Mouse (Mus musculus): ENCODE measurements around the gene Zfp3. TPM values are rescaled to one million over a fixed set of nuclear protein-coding genes. Genes with fewer than 3 reads are reported as not detected.

The Zfp3 gene
- total RNA-seq, 2 experiments from 2014 or later = 0.30 TPM; not detected in 1

DNA sequence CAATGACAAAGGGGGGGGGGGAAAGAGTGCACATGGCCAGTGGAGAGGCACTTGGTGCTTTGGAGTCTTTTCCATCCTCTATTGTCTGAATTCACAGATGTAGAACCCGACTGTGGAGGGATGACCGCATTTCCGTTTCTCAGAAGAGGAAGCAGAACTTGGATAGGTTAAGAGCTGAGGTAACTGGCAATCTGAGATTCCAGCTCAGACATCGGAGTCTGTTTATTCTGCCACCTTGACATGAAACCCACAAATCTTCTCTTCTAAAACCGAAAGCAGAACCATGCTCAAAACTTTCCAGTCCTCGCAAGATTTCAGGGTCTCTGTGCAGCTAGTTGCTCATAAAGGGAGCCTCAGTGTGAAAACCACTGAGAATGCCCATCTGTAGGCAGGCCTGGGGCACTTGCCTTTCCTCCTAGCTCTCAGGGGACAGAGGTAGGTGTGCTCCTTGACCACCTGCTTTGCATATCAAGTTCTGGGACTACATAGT, 39.7 kb downstream of the Zfp3 start:
- ATAC-seq (replicated peaks; ENCODE audit: low FRiP score, poor library complexity, severe bottlenecking) = no peak

GRCm38 (mm10) chr11:70804395-70804794, 40.4 kb downstream of the Zfp3 start:
- ATAC-seq (replicated peaks; ENCODE audit: low FRiP score, poor library complexity, severe bottlenecking) = no peak

GRCm38 (mm10) chr11:70805641-70806175, 41.7 kb downstream of the Zfp3 start:
- ATAC-seq (replicated peaks; ENCODE audit: low FRiP score, poor library complexity, severe bottlenecking) = no peak

GRCm38 (mm10) chr11:70806697-70807096, 42.7 kb downstream of the Zfp3 start:
- no peak for ATAC-seq (replicated peaks; ENCODE audit: low FRiP score, poor library complexity, severe bottlenecking)

GRCm38 (mm10) chr11:70807630-70808029, 43.6 kb downstream of the Zfp3 start:
- no peak for ATAC-seq (replicated peaks; ENCODE audit: low FRiP score, poor library complexity, severe bottlenecking)

GRCm38 (mm10) chr11:70808101-70808500, 44.1 kb downstream of the Zfp3 start:
- ATAC-seq (replicated peaks; ENCODE audit: low FRiP score, poor library complexity, severe bottlenecking) = no peak

GRCm38 (mm10) chr11:70809011-70809410, 45.0 kb downstream of the Zfp3 start:
- ATAC-seq (replicated peaks; ENCODE audit: low FRiP score, poor library complexity, severe bottlenecking) = no peak

- no peak for ATAC-seq (replicated peaks; ENCODE audit: low FRiP score, poor library complexity, severe bottlenecking)
Observed at GRCm38 (mm10) chr11:70811041-70811440, 47.0 kb downstream of the Zfp3 start.

GRCm38 (mm10) chr11:70811471-70812240, 47.6 kb downstream of the Zfp3 start:
- ATAC-seq (replicated peaks; ENCODE audit: low FRiP score, poor library complexity, severe bottlenecking) = no peak

- ATAC-seq (replicated peaks; ENCODE audit: low FRiP score, poor library complexity, severe bottlenecking) = no peak
Observed at GRCm38 (mm10) chr11:70812365-70812764, 48.4 kb downstream of the Zfp3 start, which contains the start of gene Scimp. Gene Scimp (minus strand): TSS chr11:70812586.

DNA sequence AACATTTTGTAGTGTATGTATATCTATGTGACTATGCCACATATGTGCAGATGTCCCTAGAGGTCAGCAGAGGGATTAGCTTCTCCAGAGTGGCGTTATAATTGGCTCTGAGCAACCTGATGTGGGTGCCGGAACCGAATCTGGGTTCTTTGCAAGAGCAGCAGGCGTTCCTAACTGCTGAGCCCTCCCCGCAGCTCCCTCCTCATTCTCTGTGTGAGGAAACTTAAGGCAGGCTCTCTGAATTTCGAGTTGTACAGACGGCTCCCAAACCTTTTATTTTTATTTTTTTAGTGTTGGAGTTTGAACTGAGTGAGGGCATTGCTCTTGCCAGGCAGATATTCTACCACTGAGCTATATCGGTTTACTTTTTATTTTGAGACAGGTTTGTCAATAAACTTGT, 51.1 kb downstream of the Zfp3 start:
- no peak for ATAC-seq (replicated peaks; ENCODE audit: low FRiP score, poor library complexity, severe bottlenecking)

GRCm38 (mm10) chr11:70815498-70816078, 51.6 kb downstream of the Zfp3 start:
- ATAC-seq (replicated peaks; ENCODE audit: low FRiP score, poor library complexity, severe bottlenecking) = peak; percentile 78

DNA sequence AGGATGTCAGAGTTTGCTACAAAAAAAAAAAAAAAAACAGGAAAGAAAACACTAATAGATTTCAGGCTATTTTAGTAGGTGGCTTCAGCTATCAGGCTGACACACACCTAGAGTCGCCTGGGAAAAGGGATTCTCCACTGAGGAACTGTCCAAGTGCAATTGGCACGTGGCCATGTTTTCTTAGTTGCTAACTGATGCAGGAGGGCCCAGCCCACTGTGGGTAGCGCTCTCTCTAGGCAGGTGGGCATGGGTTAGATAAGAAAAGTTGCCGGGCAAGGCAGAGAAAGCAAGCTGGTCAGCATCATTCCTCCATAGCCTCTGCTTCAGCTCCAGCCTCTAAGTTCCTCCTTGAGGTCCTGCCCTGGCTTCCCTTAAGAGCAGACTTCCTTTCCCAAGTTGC, 52.8 kb downstream of the Zfp3 start:
- ATAC-seq (replicated peaks; ENCODE audit: low FRiP score, poor library complexity, severe bottlenecking) = no peak

DNA sequence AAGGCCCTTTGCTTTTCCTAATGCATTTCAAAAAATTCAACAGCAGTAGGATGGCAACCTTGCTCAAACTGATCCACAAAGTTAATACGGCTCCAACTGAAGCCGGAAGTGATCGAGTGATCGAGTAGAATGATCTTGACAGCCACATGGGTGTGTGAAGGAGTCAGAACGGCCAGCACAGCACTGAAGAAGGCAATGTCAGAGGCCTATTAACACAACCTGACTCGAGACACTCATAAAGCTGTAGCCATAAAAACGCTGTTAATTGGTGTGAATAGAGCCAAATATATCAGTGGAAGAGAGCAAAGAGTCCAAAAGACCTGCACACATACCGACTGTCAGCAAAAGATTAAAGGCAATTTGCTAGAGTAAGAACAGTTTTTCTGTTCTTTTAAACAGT, 56.1 kb downstream of the Zfp3 start:
- no peak for ATAC-seq (replicated peaks; ENCODE audit: low FRiP score, poor library complexity, severe bottlenecking)

- no peak for ATAC-seq (replicated peaks; ENCODE audit: low FRiP score, poor library complexity, severe bottlenecking)
Observed at GRCm38 (mm10) chr11:70821728-70822591, 58.0 kb downstream of the Zfp3 start.

Other genes with a start within 250 kb of the Zfp3 start
- not detected in 2 replicates for gene Vmo1, start 249.6 kb upstream of the Zfp3 start, total RNA-seq (2015; ENCODE audit: low replicate concordance)
- not detected in 2 replicates for gene Vmo1, start 249.6 kb upstream of the Zfp3 start, total RNA-seq (2017; ENCODE audit: low replicate concordance)
- not detected in 2 replicates for gene Gltpd2, start 245.0 kb upstream of the Zfp3 start, total RNA-seq (2015; ENCODE audit: low replicate concordance)
- gene Gltpd2, start 245.0 kb upstream of the Zfp3 start, total RNA-seq (2017; ENCODE audit: low replicate concordance) = not detected in 2 replicates
- 40.2 and 49.0 TPM in 2 replicates for gene Psmb6, start 238.8 kb upstream of the Zfp3 start, total RNA-seq (2015; ENCODE audit: low replicate concordance)
- 52.0 and 74.6 TPM in 2 replicates for gene Psmb6, start 238.8 kb upstream of the Zfp3 start, total RNA-seq (2017; ENCODE audit: low replicate concordance)
- gene Gm40193, start 231.3 kb upstream of the Zfp3 start, total RNA-seq (2015; ENCODE audit: low replicate concordance) = not detected in 2 replicates
- not detected in 2 replicates for gene Gm40193, start 231.3 kb upstream of the Zfp3 start, total RNA-seq (2017; ENCODE audit: low replicate concordance)
- gene Pld2, start 224.1 kb upstream of the Zfp3 start, total RNA-seq (2015; ENCODE audit: low replicate concordance) = not detected in 2 replicates
- gene Pld2, start 224.1 kb upstream of the Zfp3 start, total RNA-seq (2017; ENCODE audit: low replicate concordance) = 0.23 and 0.64 TPM in 2 replicates
- 4.6 and 6.8 TPM in 2 replicates for gene Mink1, start 201.3 kb upstream of the Zfp3 start, total RNA-seq (2015; ENCODE audit: low replicate concordance)
- 2.8 and 4.5 TPM in 2 replicates for gene Mink1, start 201.3 kb upstream of the Zfp3 start, total RNA-seq (2017; ENCODE audit: low replicate concordance)
- gene 4930544D05Rik, start 148.4 kb upstream of the Zfp3 start, total RNA-seq (2015; ENCODE audit: low replicate concordance) = not detected in 2 replicates
- not detected in 2 replicates for gene 4930544D05Rik, start 148.4 kb upstream of the Zfp3 start, total RNA-seq (2017; ENCODE audit: low replicate concordance)
- gene Chrne, start 145.0 kb upstream of the Zfp3 start, total RNA-seq (2015; ENCODE audit: low replicate concordance) = not detected in 2 replicates
- not detected in 2 replicates for gene Chrne, start 145.0 kb upstream of the Zfp3 start, total RNA-seq (2017; ENCODE audit: low replicate concordance)
- gene Gp1ba, start 125.1 kb upstream of the Zfp3 start, total RNA-seq (2015; ENCODE audit: low replicate concordance) = 2.5 and 8.0 TPM in 2 replicates
- 1.1 TPM in 1 of 2 replicates, not detected in the other for gene Gp1ba, start 125.1 kb upstream of the Zfp3 start, total RNA-seq (2017; ENCODE audit: low replicate concordance)
- gene Rnf167, start 117.0 kb upstream of the Zfp3 start, total RNA-seq (2015; ENCODE audit: low replicate concordance) = 134 and 213 TPM in 2 replicates
- 115 and 117 TPM in 2 replicates for gene Rnf167, start 117.0 kb upstream of the Zfp3 start, total RNA-seq (2017; ENCODE audit: low replicate concordance)
- gene Slc25a11, start 116.7 kb upstream of the Zfp3 start, total RNA-seq (2015; ENCODE audit: low replicate concordance) = 24.9 and 26.0 TPM in 2 replicates
- 21.9 and 23.6 TPM in 2 replicates for gene Slc25a11, start 116.7 kb upstream of the Zfp3 start, total RNA-seq (2017; ENCODE audit: low replicate concordance)
- gene Pfn1, start 109.6 kb upstream of the Zfp3 start, total RNA-seq (2015; ENCODE audit: low replicate concordance) = 529 and 614 TPM in 2 replicates
- 132 and 200 TPM in 2 replicates for gene Pfn1, start 109.6 kb upstream of the Zfp3 start, total RNA-seq (2017; ENCODE audit: low replicate concordance)
- 5.4 and 14.8 TPM in 2 replicates for gene Eno3, start 107.0 kb upstream of the Zfp3 start, total RNA-seq (2015; ENCODE audit: low replicate concordance)
- 2.3 and 11.0 TPM in 2 replicates for gene Eno3, start 107.0 kb upstream of the Zfp3 start, total RNA-seq (2017; ENCODE audit: low replicate concordance)
- gene Spag7, start 94.8 kb upstream of the Zfp3 start, total RNA-seq (2015; ENCODE audit: low replicate concordance) = 36.9 and 38.6 TPM in 2 replicates
- gene Spag7, start 94.8 kb upstream of the Zfp3 start, total RNA-seq (2017; ENCODE audit: low replicate concordance) = 11.1 and 38.0 TPM in 2 replicates
- gene Camta2, start 76.1 kb upstream of the Zfp3 start, total RNA-seq (2015; ENCODE audit: low replicate concordance) = 4.7 and 17.6 TPM in 2 replicates
- 0.45 and 0.90 TPM in 2 replicates for gene Camta2, start 76.1 kb upstream of the Zfp3 start, total RNA-seq (2017; ENCODE audit: low replicate concordance)
- gene Inca1, start 64.1 kb upstream of the Zfp3 start, total RNA-seq (2015; ENCODE audit: low replicate concordance) = not detected in 2 replicates
- not detected in 2 replicates for gene Inca1, start 64.1 kb upstream of the Zfp3 start, total RNA-seq (2017; ENCODE audit: low replicate concordance)
- gene Kif1c, start 63.7 kb upstream of the Zfp3 start, total RNA-seq (2015; ENCODE audit: low replicate concordance) = 1.1 and 1.7 TPM in 2 replicates
- 2.7 and 3.6 TPM in 2 replicates for gene Kif1c, start 63.7 kb upstream of the Zfp3 start, total RNA-seq (2017; ENCODE audit: low replicate concordance)
- gene Scimp, start 48.4 kb downstream of the Zfp3 start, total RNA-seq (2015; ENCODE audit: low replicate concordance) = not detected in 2 replicates
- not detected in 2 replicates for gene Scimp, start 48.4 kb downstream of the Zfp3 start, total RNA-seq (2017; ENCODE audit: low replicate concordance)
- gene Rabep1, start 80.6 kb downstream of the Zfp3 start, total RNA-seq (2015; ENCODE audit: low replicate concordance) = 6.5 and 8.0 TPM in 2 replicates
- 20.9 and 23.0 TPM in 2 replicates for gene Rabep1, start 80.6 kb downstream of the Zfp3 start, total RNA-seq (2017; ENCODE audit: low replicate concordance)
- gene Nup88, start 205.8 kb downstream of the Zfp3 start, total RNA-seq (2015; ENCODE audit: low replicate concordance) = 85.4 and 142 TPM in 2 replicates
- 93.7 and 128 TPM in 2 replicates for gene Nup88, start 205.8 kb downstream of the Zfp3 start, total RNA-seq (2017; ENCODE audit: low replicate concordance)
- 136 and 165 TPM in 2 replicates for gene Rpain, start 206.0 kb downstream of the Zfp3 start, total RNA-seq (2015; ENCODE audit: low replicate concordance)
- gene Rpain, start 206.0 kb downstream of the Zfp3 start, total RNA-seq (2017; ENCODE audit: low replicate concordance) = 47.1 and 102 TPM in 2 replicates
- gene C1qbp, start 218.8 kb downstream of the Zfp3 start, total RNA-seq (2015; ENCODE audit: low replicate concordance) = 87.2 and 106 TPM in 2 replicates
- gene C1qbp, start 218.8 kb downstream of the Zfp3 start, total RNA-seq (2017; ENCODE audit: low replicate concordance) = 7.3 and 24.4 TPM in 2 replicates
- 1.1 and 3.8 TPM in 2 replicates for gene Dhx33, start 240.2 kb downstream of the Zfp3 start, total RNA-seq (2015; ENCODE audit: low replicate concordance)
- gene Dhx33, start 240.2 kb downstream of the Zfp3 start, total RNA-seq (2017; ENCODE audit: low replicate concordance) = 7.4 and 7.8 TPM in 2 replicates

All from erythroid progenitor cell, adult 5-6 weeks (primary cell).